31 mouse cellular contexts compared by ENCODE assay signal in the genomic region with DNA sequence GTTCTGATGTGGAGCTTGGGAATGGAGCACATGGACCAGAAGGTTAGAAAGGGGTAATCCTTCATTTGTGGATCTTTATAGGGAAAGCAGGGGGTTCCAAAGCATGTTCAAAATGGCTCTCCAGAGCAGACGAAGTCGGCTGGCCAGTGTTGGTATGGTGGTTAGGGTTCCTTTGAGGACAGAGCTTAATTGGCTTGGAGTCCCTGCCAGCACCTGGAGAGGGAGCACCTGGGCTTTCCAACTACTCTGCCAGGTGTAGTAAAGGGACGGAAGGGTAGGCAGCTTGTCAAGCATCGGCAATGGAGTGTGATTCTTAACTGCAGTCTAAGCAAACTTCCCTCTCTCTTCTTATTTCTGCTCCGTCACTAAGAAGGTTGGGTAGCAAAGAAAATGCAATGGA.
DNase-seq lines count a peak whose midpoint lies in the region; ATAC-seq and TF ChIP-seq lines count a peak whose summit lies in the region.
"Had no signal": no experiment of that assay in that cellular context is flagged by ENCODE, and none has a peak within 500 bp of the region (broad histone marks: within the 10 kb centered on the region; RNA-seq: fewer than 3 reads in every experiment).

No protein-coding gene starts in this region.

- H3K4me2 ChIP-seq in stomach, postnatal 0 days (replicated peaks; ENCODE audit: low read depth), result no peak overlapping the region
- H3K4me2 ChIP-seq: forebrain, embryonic 12.5 days; heart, embryonic 13.5 days; hindbrain, embryonic 15.5 days; kidney, embryonic 15.5 days; liver, embryonic 13.5 days; midbrain, embryonic 13.5 days; neural tube, embryonic 13.5 days had no signal

- no peaks in the 10 kb centered on the region for H3K36me3 ChIP-seq in stomach, postnatal 0 days (ENCODE audit: control insufficient read depth, insufficient read depth, low read length)
- H3K36me3 ChIP-seq: forebrain, embryonic 12.5 days; G1E; heart, embryonic 13.5 days; hindbrain, embryonic 10.5 days; hindbrain, embryonic 15.5 days; kidney, embryonic 15.5 days; liver, embryonic 13.5 days; midbrain, embryonic 13.5 days; neural tube, embryonic 13.5 days had no signal

- ATAC-seq in stomach, postnatal 0 days (ENCODE audit: low FRiP score, low TSS enrichment), result no peak
- ATAC-seq: inflammation-experienced regulatory T-cells, adult 6 months; lung, postnatal 0 days; midbrain, embryonic 13.5 days had no signal

- H3K27ac ChIP-seq in stomach, postnatal 0 days (replicated peaks), result no peak overlapping the region
- H3K27ac ChIP-seq: forebrain, embryonic 12.5 days; heart, embryonic 13.5 days; hindbrain, embryonic 10.5 days; hindbrain, embryonic 15.5 days; kidney, embryonic 15.5 days; left cerebral cortex, adult 2 months; liver, embryonic 13.5 days; midbrain, embryonic 13.5 days; neural tube, embryonic 13.5 days had no signal

- H3K4me1 ChIP-seq in stomach, postnatal 0 days (replicated peaks; ENCODE audit: control insufficient read depth, insufficient read depth), result no peaks in the 10 kb centered on the region
- H3K4me1 ChIP-seq: heart, embryonic 13.5 days; hindbrain, embryonic 10.5 days; hindbrain, embryonic 15.5 days; kidney, embryonic 15.5 days; liver, embryonic 13.5 days; neural tube, embryonic 13.5 days had no signal

- H3K9ac ChIP-seq in stomach, postnatal 0 days (ENCODE audit: low read length), result no peak overlapping the region
- H3K9ac ChIP-seq: forebrain, embryonic 12.5 days; heart, embryonic 13.5 days; hindbrain, embryonic 15.5 days; kidney, embryonic 15.5 days; liver, embryonic 13.5 days; midbrain, embryonic 13.5 days; neural tube, embryonic 13.5 days had no signal

- 0 out of 2 replicates have a peak, but pooled peaks have one; percentile 9 for TF ChIP-seq CTCF in stomach, postnatal 0 days (IDR thresholded peaks at IDR 0.05; ENCODE audit: low read depth)

- TF ChIP-seq EP300 in stomach, postnatal 0 days (optimal IDR thresholded peaks at IDR 0.05), result no peak

- H3K9me3 ChIP-seq in stomach, postnatal 0 days (ENCODE audit: control insufficient read depth, low read length), result no peaks in the 10 kb centered on the region
- H3K9me3 ChIP-seq: forebrain, embryonic 12.5 days; G1E; heart, embryonic 13.5 days; hindbrain, embryonic 10.5 days; hindbrain, embryonic 15.5 days; kidney, embryonic 15.5 days; liver, embryonic 13.5 days; midbrain, embryonic 13.5 days; neural tube, embryonic 13.5 days had no signal

- intact Hi-C loops in heart, postnatal 10 days (cut with DNase I), result no loop called here

- H3K27me3 ChIP-seq in stomach, postnatal 0 days (ENCODE audit: control insufficient read depth, insufficient read depth, low read length), result no peaks in the 10 kb centered on the region
- H3K27me3 ChIP-seq: CH12.LX; forebrain, embryonic 12.5 days; heart, embryonic 13.5 days; hindbrain, embryonic 15.5 days; kidney, embryonic 15.5 days; liver, embryonic 13.5 days; midbrain, embryonic 13.5 days; neural tube, embryonic 13.5 days had no signal

- H3K4me3 ChIP-seq in stomach, postnatal 0 days (ENCODE audit: low read depth, low read length), result no peak overlapping the region
- H3K4me3 ChIP-seq: erythroblast, embryonic 14.5 days; forebrain, embryonic 12.5 days; heart, embryonic 13.5 days; hindbrain, embryonic 10.5 days; hindbrain, embryonic 15.5 days; kidney, embryonic 15.5 days; left cerebral cortex, adult 2 months; liver, embryonic 13.5 days; midbrain, embryonic 13.5 days; neural tube, embryonic 13.5 days had no signal

- WGBS in stomach, postnatal 0 days, result 87% methylated on average over 5 of the region's 5 CpGs

- peak; percentile 11 for DNase-seq in ZHBTc4 (ENCODE audit: low read depth, low spot score)
- DNase-seq in cerebellum, adult 11-12 months, result peak; percentile 23
- peak; percentile 42 for DNase-seq in cerebellum, adult 9-11 months
- no peak for DNase-seq in stomach, postnatal 0 days (ENCODE audit: low spot score)
- no peak for DNase-seq in spleen, postnatal 4 days (ENCODE audit: low spot score in 2 of 2)
- no peak for DNase-seq in urinary bladder, postnatal 36 days (ENCODE audit: low spot score in 2 of 2)
- DNase-seq in heart, postnatal 10 days, result no peak
- DNase-seq: adrenal gland, postnatal 25 days; embryo, embryonic 11 days; gastrocnemius, postnatal 10 days; heart, postnatal 14 days; kidney, adult 11 months; kidney, postnatal 25 days; liver, embryonic 13.5 days; lung, adult 18-20 months; lung, postnatal 4 days; right cerebral cortex, postnatal 4 days; thymus, postnatal 14 days had no signal

Comparison
In these comparisons a context has a peak if more than half of its experiments do, and no peak if none do; other contexts are left out.
1. DNase-seq: peak in ZHBTc4 (single experiment), cerebellum, adult 11-12 months (single experiment) and cerebellum, adult 9-11 months (single experiment); none in stomach, postnatal 0 days (single experiment), spleen, postnatal 4 days (0 of 2), urinary bladder, postnatal 36 days (0 of 2) and heart, postnatal 10 days (0 of 2).